In genomic region chr10:75794880-75795279, GRCm38 (mm10) we compare ENCODE assay signal across 11 mouse cellular contexts. TPM values are rescaled to one million over a fixed set of nuclear protein-coding genes. Genes with fewer than 3 reads are reported as not detected.
DNase-seq lines count a peak whose midpoint lies in the region; ATAC-seq lines count a peak whose summit lies in the region.
"Had no signal": no experiment of that assay in that cellular context is flagged by ENCODE, and none has a peak within 500 bp of the region (broad histone marks: within the 10 kb centered on the region; RNA-seq: fewer than 3 reads in every experiment).

No protein-coding gene starts in this region.

- H3K4me2 ChIP-seq in liver, embryonic 15.5 days: peak overlapping the region; percentile 33
- H3K4me2 ChIP-seq: hindbrain, embryonic 15.5 days had no signal

- H3K27me3 ChIP-seq in liver, embryonic 15.5 days: peaks cover 29% of the 10 kb centered on the region

- WGBS in liver, embryonic 15.5 days (ENCODE audit: insufficient replicate concordance): 33% methylated on average over 3 of the region's 3 CpGs

- no peaks in the 10 kb centered on the region for H3K9me3 ChIP-seq in liver, embryonic 15.5 days (replicated peaks)
- H3K9me3 ChIP-seq: hindbrain, embryonic 15.5 days had no signal

- H3K4me1 ChIP-seq in liver, embryonic 15.5 days (replicated peaks): peaks cover 22% of the 10 kb centered on the region

- peak overlapping the region; percentile 46 for H3K27ac ChIP-seq in liver, embryonic 15.5 days (replicated peaks)
- H3K27ac ChIP-seq: hindbrain, embryonic 15.5 days had no signal

- no peaks in the 10 kb centered on the region for H3K36me3 ChIP-seq in liver, embryonic 15.5 days (replicated peaks)
- H3K36me3 ChIP-seq: hindbrain, embryonic 15.5 days had no signal

- ATAC-seq in liver, embryonic 15.5 days (ENCODE audit: insufficient read depth): no peak
- ATAC-seq in activated CD4-positive, CD25-positive, alpha-beta regulatory T cell, adult 4 months: no peak

- H3K4me3 ChIP-seq in liver, embryonic 15.5 days (replicated peaks): no peak overlapping the region
- H3K4me3 ChIP-seq: erythroblast, embryonic 14.5 days; hindbrain, embryonic 15.5 days had no signal

- H3K9ac ChIP-seq in liver, embryonic 15.5 days: no peak overlapping the region
- H3K9ac ChIP-seq: hindbrain, embryonic 15.5 days had no signal

- peak; percentile 36 for DNase-seq in ovary, postnatal 36 days (ENCODE audit: low spot score)
- no peak for DNase-seq in ovary, postnatal 10 days (ENCODE audit: low spot score)
- peak; percentile 82 for DNase-seq in kidney, adult 11 months
- no peak for DNase-seq in thymus, postnatal 25 days
- DNase-seq in neural tube, embryonic 10.5 days (ENCODE audit: extremely low spot score, low spot score): no peak
- DNase-seq in spleen, adult 12 weeks (ENCODE audit: low spot score): no peak

RNA-seq across cellular contexts. Expression of gene Gstt1, which starts 3.5 kb away (rescaled TPM):
- polyA plus RNA-seq in liver, embryonic 15.5 days (2015; fragmentation: Nextera tagmentation; extraction: Ambion mirVana): 108 and 151 TPM in 2 replicates
- 1 to 10 TPM in 1 of 2 experiments, not detected in 1; 1.2 TPM for polyA plus RNA-seq in activated CD4-positive, CD25-positive, alpha-beta regulatory T cell, adult 4 months (2017; shearing (Covaris generic))

RNA-seq across cellular contexts. Expression of gene Gstt3, which starts 13.7 kb away (rescaled TPM):
- polyA plus RNA-seq in liver, embryonic 15.5 days (2015; fragmentation: Nextera tagmentation; extraction: Ambion mirVana): 14.9 and 15.4 TPM in 2 replicates
- polyA plus RNA-seq in activated CD4-positive, CD25-positive, alpha-beta regulatory T cell, adult 4 months (2017; shearing (Covaris generic)): 1 to 10 TPM; 3.3 to 6.1 TPM
- polyA plus RNA-seq: erythroblast, embryonic 14.5 days had no signal

RNA-seq across cellular contexts. Expression of gene Gm20441, which starts 14.1 kb away (rescaled TPM):
- not detected in 2 replicates for polyA plus RNA-seq in liver, embryonic 15.5 days (2015; fragmentation: Nextera tagmentation; extraction: Ambion mirVana)
- not detected for polyA plus RNA-seq in activated CD4-positive, CD25-positive, alpha-beta regulatory T cell, adult 4 months (2017; shearing (Covaris generic))
- polyA plus RNA-seq: erythroblast, embryonic 14.5 days; hindbrain, embryonic 15.5 days; stomach, embryonic 14.5 days had no signal

RNA-seq across cellular contexts. Expression of gene Ddt, which starts 21.7 kb away (rescaled TPM):
- 185 and 204 TPM in 2 replicates for polyA plus RNA-seq in liver, embryonic 15.5 days (2015; fragmentation: Nextera tagmentation; extraction: Ambion mirVana)
- polyA plus RNA-seq in activated CD4-positive, CD25-positive, alpha-beta regulatory T cell, adult 4 months (2017; shearing (Covaris generic)): 100 to 1,000 TPM in 1 of 2 experiments, 10 to 100 TPM in 1; 78.9 to 104 TPM

RNA-seq across cellular contexts. Expression of gene Gstt4, which starts 27.5 kb away (rescaled TPM):
- polyA plus RNA-seq in liver, embryonic 15.5 days (2015; fragmentation: Nextera tagmentation; extraction: Ambion mirVana): not detected in 2 replicates
- under 1 TPM in 1 of 2 experiments, not detected in 1; 0.48 TPM for polyA plus RNA-seq in activated CD4-positive, CD25-positive, alpha-beta regulatory T cell, adult 4 months (2017; shearing (Covaris generic))
- polyA plus RNA-seq: erythroblast, embryonic 14.5 days; hindbrain, embryonic 15.5 days; stomach, embryonic 14.5 days had no signal

Comparison
In these comparisons a context has a peak if more than half of its experiments do, and no peak if none do; other contexts are left out.
1. DNase-seq: peak in ovary, postnatal 36 days (single experiment) and kidney, adult 11 months (single experiment); none in ovary, postnatal 10 days (single experiment), thymus, postnatal 25 days (single experiment), neural tube, embryonic 10.5 days (single experiment) and spleen, adult 12 weeks (single experiment).
2. RNA of gene Gstt1, which starts 3.5 kb away (polyA plus RNA-seq): 108 to 151 TPM in liver, embryonic 15.5 days; 1.2 TPM in activated CD4-positive, CD25-positive, alpha-beta regulatory T cell, adult 4 months; every median in the first group is over 10 times any median in the second.